Mouse (Mus musculus) CH12.LX (cell line): ENCODE results near the gene Inpp5e. TPM values are rescaled to one million over a fixed set of nuclear protein-coding genes. Genes with fewer than 3 reads are reported as not detected.

ENCODE experiments used
- DNase-seq: peaks from one replicate; pipeline ENCODE4 v3.0.0-alpha.2; 2013; ENCODE audit errors: extremely low read depth
- H3K27ac ChIP-seq: 2 replicates; pipeline ENCODE4 v1.5.1; 2012; ENCODE audit warnings: low read depth, mild to moderate bottlenecking, control low read depth, moderate library complexity; ENCODE audit not compliant: insufficient read depth
- H3K27me3 ChIP-seq: replicated peaks from 2 replicates; pipeline ENCODE3; 2012; ENCODE audit warnings: inconsistent platforms
- H3K36me3 ChIP-seq, 2 experiments: replicated peaks in 1 of 2; 2 replicates each; pipeline versions ENCODE3 to v1.6.1; 2012; ENCODE audit warnings: inconsistent platforms in 1 of 2, low read length in 1 of 2, mild to moderate bottlenecking in 1 of 2, mixed read lengths in 1 of 2, moderate library complexity in 1 of 2; ENCODE audit not compliant: control insufficient read depth in 1 of 2, insufficient read depth in 1 of 2
- H3K4me1 ChIP-seq, 2 experiments: 2 replicates each; pipeline ENCODE4 v1.6.1; 2012; ENCODE audit warnings: inconsistent platforms in 1 of 2, moderate library complexity in 1 of 2; ENCODE audit not compliant: insufficient read depth in 2 of 2, control insufficient read depth in 1 of 2
- H3K4me2 ChIP-seq: 2 replicates; pipeline ENCODE4 v1.6.1; 2012; ENCODE audit warnings: low read depth, mild to moderate bottlenecking, control low read depth; ENCODE audit not compliant: poor library complexity, insufficient read depth, severe bottlenecking
- H3K4me3 ChIP-seq, 3 experiments: fragments of 150-350 bp in 1 of 3; sonication (generic) in 1 of 3; replicated peaks in 1 of 3; 2 replicates each; pipeline versions ENCODE3 to v1.5.1; 2011 to 2012; ENCODE audit warnings: low read depth in 2 of 3, low read length in 2 of 3, mild to moderate bottlenecking in 2 of 3, moderate library complexity in 2 of 3, control low read depth in 1 of 3, improper control_type of control experiment in 1 of 3, inconsistent platforms in 1 of 3, mixed read lengths in 1 of 3; ENCODE audit not compliant: poor library complexity in 1 of 3
- H3K79me2 ChIP-seq: replicated peaks from 2 replicates; pipeline ENCODE4 v1.6.1; 2012; ENCODE audit warnings: mild to moderate bottlenecking, moderate library complexity; ENCODE audit not compliant: control insufficient read depth, poor library complexity, insufficient read depth, severe bottlenecking; ENCODE audit errors: extremely low read depth
- H3K9ac ChIP-seq: 2 replicates; pipeline ENCODE4 v1.6.1; 2012; ENCODE audit warnings: low read depth, mild to moderate bottlenecking, control low read depth, moderate library complexity; ENCODE audit not compliant: insufficient read depth
- H3K9me3 ChIP-seq: replicated peaks from 2 replicates; pipeline ENCODE3; 2012; ENCODE audit warnings: low read length, inconsistent platforms, mixed read lengths
- CHD1 ChIP-seq: IDR thresholded peaks from 2 replicates; pipeline ENCODE4 v1.6.1; 2012; ENCODE audit warnings: low read depth, low read length, improper control_type of control experiment, inconsistent platforms
- GABPA ChIP-seq: IDR thresholded peaks from 2 replicates; pipeline ENCODE4 v1.6.1; 2012; ENCODE audit warnings: low read depth, low read length, improper control_type of control experiment, inconsistent platforms; ENCODE audit not compliant: insufficient replicate concordance
- JUN ChIP-seq: IDR thresholded peaks from 2 replicates; pipeline ENCODE4 v1.6.1; 2011; ENCODE audit warnings: low read depth, mild to moderate bottlenecking, low read length, improper control_type of control experiment, moderate library complexity; ENCODE audit not compliant: insufficient read depth
- JUND ChIP-seq: conservative IDR thresholded peaks from 2 replicates; pipeline ENCODE4 v1.6.1; 2011; ENCODE audit warnings: low read depth, low read length, improper control_type of control experiment
- MAFK ChIP-seq: IDR thresholded peaks from 2 replicates; pipeline ENCODE4 v1.6.1; 2011; ENCODE audit warnings: low read length, improper control_type of control experiment; ENCODE audit not compliant: insufficient replicate concordance
- MAX ChIP-seq: IDR thresholded peaks from 2 replicates; pipeline ENCODE4 v1.6.1; 2011; ENCODE audit warnings: low read length, improper control_type of control experiment
- MEF2A ChIP-seq: IDR thresholded peaks from 2 replicates; pipeline ENCODE4 v1.6.1; 2014; ENCODE audit warnings: low read depth, mild to moderate bottlenecking, inconsistent platforms, low read length, improper control_type of control experiment, borderline replicate concordance
- NELFE ChIP-seq: IDR thresholded peaks from 2 replicates; pipeline ENCODE4 v1.6.1; 2011; ENCODE audit warnings: low read depth, low read length, improper control_type of control experiment
- PAX5 ChIP-seq: IDR thresholded peaks from 2 replicates; pipeline ENCODE4 v1.6.1; 2012; ENCODE audit warnings: low read length, inconsistent platforms, mixed read lengths
- POLR2AphosphoS2 ChIP-seq: IDR thresholded peaks from 2 replicates; pipeline ENCODE4 v1.6.1; 2011; ENCODE audit warnings: low read depth, low read length, improper control_type of control experiment
- RAD21 ChIP-seq: IDR thresholded peaks from 2 replicates; pipeline ENCODE4 v1.6.1; 2011; ENCODE audit warnings: low read depth, mild to moderate bottlenecking, low read length, improper control_type of control experiment, moderate library complexity
- SIN3A ChIP-seq: IDR thresholded peaks from 2 replicates; pipeline ENCODE4 v1.6.1; 2012; ENCODE audit warnings: low read length, improper control_type of control experiment, inconsistent platforms
- SMC3 ChIP-seq: IDR thresholded peaks from 2 replicates; pipeline ENCODE4 v1.6.1; 2011; ENCODE audit warnings: low read depth, low read length, improper control_type of control experiment
- USF1 ChIP-seq: IDR thresholded peaks from 2 replicates; pipeline ENCODE4 v1.6.1; 2014; ENCODE audit warnings: low read depth, mild to moderate bottlenecking, inconsistent platforms, low read length, improper control_type of control experiment
- ZC3H11A ChIP-seq: IDR thresholded peaks from 2 replicates; pipeline ENCODE4 v1.6.1; 2012; ENCODE audit warnings: low read depth, mild to moderate bottlenecking, inconsistent platforms, low read length, improper control_type of control experiment
- ZKSCAN1 ChIP-seq: IDR thresholded peaks from 2 replicates; pipeline ENCODE4 v1.6.1; 2012; ENCODE audit warnings: low read depth, inconsistent platforms, low read length, improper control_type of control experiment, borderline replicate concordance
- dilution Hi-C: fragments of 300-500 bp; cut with MboI; formaldehyde crosslinking; loops from 2 replicates; pipeline ENCODE4 v1.14.3; 2020; ENCODE audit warnings: low sequenced_read_pairs; ENCODE audit not compliant: extremely low pct_unique_long_range_greater_than_20kb, extremely low pct_ligation_motif_present
- in situ Hi-C: fragments of 300-500 bp; cut with MboI; formaldehyde crosslinking; loops from 3 replicates; pipeline ENCODE4 v1.14.3; 2019; ENCODE audit warnings: low sequenced_read_pairs, low pct_ligation_motif_present, low pct_unique_long_range_greater_than_20kb, mixed read lengths
- polyA plus RNA-seq: library from polyadenylated mRNA; unstranded; fragments of >175 nt; gene quantifications from 2 replicates; pipeline ENCODE4 v1.2.1, GENCODE M21; 2012; ENCODE audit warnings: low read depth; ENCODE audit not compliant: insufficient read length
- total RNA-seq, 2 experiments: library from RNA; depleted of rRNA; stranded (reverse); fragments of 300-350 nt in 1 of 2; fragments of >200 nt in 1 of 2; gene quantifications; 2 replicates each; pipeline ENCODE4 v1.2.3; 2012 to 2014

The Inpp5e gene
- total and polyA plus RNA-seq, 3 experiments = 5.2 to 10.2 (median 9.6) TPM

DNA sequence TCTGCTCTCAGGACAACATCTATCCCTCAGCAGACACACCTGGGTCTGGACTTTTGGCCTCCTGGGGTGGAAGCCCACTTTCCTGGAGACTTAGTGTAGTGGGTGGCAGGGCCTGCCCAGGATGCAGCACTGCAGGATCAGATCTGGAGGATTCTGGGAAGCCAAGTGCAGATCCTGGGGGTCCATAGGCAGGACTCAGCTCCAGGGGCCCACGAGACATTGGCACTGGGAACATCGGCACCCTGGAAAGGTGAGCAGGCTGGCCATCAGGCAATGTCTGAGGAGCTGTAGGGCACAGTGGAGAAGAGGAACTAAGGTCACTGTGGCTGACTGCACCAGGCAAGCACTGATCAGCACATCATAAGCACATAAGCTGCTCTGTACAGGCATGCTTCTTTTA, 13.0 kb upstream of the Inpp5e start:
- in situ Hi-C loops (no loop called here), dilution Hi-C loops (no loop called here)
- peaks cover 80 to 96% of the 10 kb centered on the region in 2 experiments for H3K36me3 ChIP-seq
- H3K79me2 ChIP-seq = no peaks in the 10 kb centered on the region
- no peaks in the 10 kb centered on the region for H3K9me3 ChIP-seq
- no peak overlapping the region for H3K27ac ChIP-seq
- H3K4me3 ChIP-seq = no peak overlapping the region
- no peak overlapping the region for H3K4me2 ChIP-seq
- no peaks in the 10 kb centered on the region for H3K27me3 ChIP-seq
- H3K9ac ChIP-seq = no peak overlapping the region
- TF ChIP-seq NELFE (no peak), JUND (no peak), JUN (no peak), MAFK (no peak), MAX (no peak), SMC3 (no peak)
- TF ChIP-seq, all 38 proteins: peak for 0
- no peaks in the 10 kb centered on the region for H3K4me1 ChIP-seq
- no peak for DNase-seq

DNA sequence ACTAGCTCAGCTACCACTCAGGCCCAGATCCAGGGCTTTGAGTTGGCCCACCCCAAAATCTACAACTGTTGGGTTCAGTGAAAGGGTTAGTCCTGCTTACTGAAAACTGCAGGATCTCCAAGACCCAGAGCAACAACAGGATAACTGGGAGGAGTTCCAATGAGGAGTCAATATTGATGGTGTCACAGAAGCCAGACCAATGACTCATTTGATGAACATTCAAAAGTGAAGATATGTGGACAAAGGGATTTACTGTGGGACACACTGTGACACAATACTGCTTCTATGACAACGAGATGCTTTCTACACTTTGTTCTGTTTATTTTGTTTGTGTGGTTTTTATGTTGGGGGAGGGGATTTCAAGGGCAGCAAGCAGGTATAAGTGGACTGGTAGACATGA, 9.1 kb upstream of the Inpp5e start:
- dilution Hi-C loops = no loop called here
- no peaks in the 10 kb centered on the region for H3K9me3 ChIP-seq
- H3K27ac ChIP-seq = no peak overlapping the region
- peaks cover 79 to 97% of the 10 kb centered on the region in 2 experiments for H3K36me3 ChIP-seq
- TF ChIP-seq USF1 = no peak
- TF ChIP-seq SIN3A = no peak
- TF ChIP-seq POLR2AphosphoS2 = no peak
- TF ChIP-seq MAFK = no peak
- no peak for TF ChIP-seq PAX5
- TF ChIP-seq CHD1 = no peak
- no peak for TF ChIP-seq MEF2A
- no peak for TF ChIP-seq NELFE
- TF ChIP-seq SMC3 = no peak
- no peak for TF ChIP-seq RAD21
- DNase-seq = no peak
- no peak overlapping the region for H3K9ac ChIP-seq
- no peak overlapping the region for H3K4me2 ChIP-seq
- in situ Hi-C loops = no loop called here
- no peaks in the 10 kb centered on the region for H3K27me3 ChIP-seq
- H3K4me1 ChIP-seq = no peaks in the 10 kb centered on the region
- no peaks in the 10 kb centered on the region for H3K79me2 ChIP-seq
- H3K4me3 ChIP-seq = no peak overlapping the region

DNA sequence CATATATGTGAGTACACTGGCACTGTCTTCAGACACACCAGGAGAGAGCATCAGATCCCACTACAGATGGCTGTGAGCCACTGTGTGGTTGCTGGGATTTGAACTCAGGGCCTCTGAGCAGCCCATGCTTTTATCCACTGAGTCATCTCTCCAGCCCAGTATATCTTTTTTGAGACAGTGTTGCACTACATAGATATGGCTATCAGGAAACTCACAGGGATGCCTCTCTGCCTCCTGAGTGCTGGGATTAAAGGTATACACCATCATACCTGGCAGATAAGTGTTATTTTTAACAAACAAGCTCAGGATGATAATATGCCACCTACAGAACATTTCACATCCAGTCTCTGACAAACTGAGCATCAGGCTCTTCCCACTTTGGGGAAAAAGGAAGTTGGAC, 8.1 kb upstream of the Inpp5e start:
- no peak for DNase-seq
- H3K4me1 ChIP-seq = no peaks in the 10 kb centered on the region
- no peak overlapping the region for H3K27ac ChIP-seq
- no peaks in the 10 kb centered on the region for H3K79me2 ChIP-seq
- H3K4me2 ChIP-seq = no peak overlapping the region
- TF ChIP-seq JUN (no peak), ZKSCAN1 (no peak), GABPA (no peak), ZC3H11A (no peak), RAD21 (no peak)
- in situ Hi-C loops = no loop called here
- no peak overlapping the region for H3K9ac ChIP-seq
- H3K4me3 ChIP-seq = no peak overlapping the region
- no peaks in the 10 kb centered on the region for H3K9me3 ChIP-seq
- dilution Hi-C loops = no loop called here
- no peaks in the 10 kb centered on the region for H3K27me3 ChIP-seq
- peaks cover 77 to 97% of the 10 kb centered on the region in 2 experiments for H3K36me3 ChIP-seq
